8 mouse cellular contexts compared by ENCODE assay signal in the genomic region with DNA sequence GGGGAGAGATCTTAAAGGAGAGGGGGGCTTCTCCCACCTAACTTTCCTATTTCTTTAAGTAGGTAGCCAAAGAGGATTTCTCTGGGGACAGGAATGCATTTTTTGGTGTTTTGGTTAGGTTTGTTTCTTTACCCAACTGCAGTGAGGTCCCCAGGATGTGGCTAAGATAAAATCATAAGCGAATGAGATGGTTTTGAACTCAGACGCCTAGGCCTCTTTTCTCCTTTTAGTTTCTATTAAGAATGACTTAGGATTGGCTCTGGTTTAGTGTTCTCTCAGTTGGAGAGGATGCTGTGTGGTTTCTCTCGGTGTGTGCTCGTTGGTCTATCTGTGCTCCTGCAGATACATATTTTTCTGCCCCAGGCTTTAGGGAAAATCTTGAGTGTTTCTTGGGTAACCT. TPM values are rescaled to one million over a fixed set of nuclear protein-coding genes. Genes with fewer than 3 reads are reported as not detected.
DNase-seq lines count a peak whose midpoint lies in the region; ATAC-seq and TF ChIP-seq lines count a peak whose summit lies in the region.

No protein-coding gene starts in this region.

- ATAC-seq in intestine, embryonic 14.5 days (replicated peaks; ENCODE audit: low FRiP score, low TSS enrichment, low read depth) = no peak

- H3K4me3 ChIP-seq in left cerebral cortex, adult 2 months = peak overlapping the region; percentile 86
- H3K4me3 ChIP-seq in brown adipose tissue, adult 24 weeks (ENCODE audit: insufficient read depth, low read depth, low read length) = peak overlapping the region; percentile 72
- peak overlapping the region; percentile 93 for H3K4me3 ChIP-seq in intestine, embryonic 14.5 days (ENCODE audit: low read depth, low read length)

- WGBS in intestine, embryonic 14.5 days = 22% methylated on average over 4 of the region's 4 CpGs

- H3K36me3 ChIP-seq in intestine, embryonic 14.5 days (ENCODE audit: control insufficient read depth, insufficient read depth, low read length) = peaks cover 17% of the 10 kb centered on the region

- H3K27ac ChIP-seq in left cerebral cortex, adult 2 months = peak overlapping the region; percentile 100
- no peak overlapping the region; the same call in 1 of the 2 replicates for H3K27ac ChIP-seq in brown adipose tissue, adult 24 weeks (replicated peaks; ENCODE audit: low read depth, low read length)
- peak overlapping the region; percentile 98; the same call in 1 of the 2 replicates for H3K27ac ChIP-seq in intestine, embryonic 14.5 days (ENCODE audit: low read depth)

- no peaks in the 10 kb centered on the region for H3K9me3 ChIP-seq in intestine, embryonic 14.5 days (ENCODE audit: control insufficient read depth, low read length)

- H3K27me3 ChIP-seq in intestine, embryonic 14.5 days (replicated peaks; ENCODE audit: control insufficient read depth, insufficient read depth, low read length) = no peaks in the 10 kb centered on the region

- DNase-seq in left cerebral cortex, adult 2 months (ENCODE audit: extremely low spot score in 1 of 2, low spot score in 2 of 2) = no peak
- no peak for DNase-seq in left cerebral cortex, postnatal 14 days (ENCODE audit: low spot score in 2 of 2)
- DNase-seq in intestine, embryonic 14.5 days (ENCODE audit: low spot score) = no peak
- DNase-seq in natural killer cell, adult 2 months (ENCODE audit: low spot score in 2 of 2) = peak; percentile 29 to 54
- DNase-seq in left cerebral cortex, postnatal 25 days (ENCODE audit: low spot score in 2 of 2) = no peak
- DNase-seq in ovary, postnatal 36 days (ENCODE audit: low spot score) = no peak
- DNase-seq in left cerebral cortex, adult 11 months (ENCODE audit: low spot score) = no peak

- peaks cover 20% of the 10 kb centered on the region for H3K4me1 ChIP-seq in brown adipose tissue, adult 24 weeks (ENCODE audit: control insufficient read depth, insufficient read depth, insufficient read length, low read length)
- peaks cover 37% of the 10 kb centered on the region for H3K4me1 ChIP-seq in intestine, embryonic 14.5 days (replicated peaks; ENCODE audit: control insufficient read depth, insufficient read depth, low read length)

- intact Hi-C loops in left cerebral cortex, adult 2 months (cut with DNase I) = loop anchor here (1.0 kb wide), 2 partner anchors 28 to 67 kb away; no protein-coding TSS in a partner anchor
- intact Hi-C loops in left cerebral cortex, postnatal 14 days (cut with DNase I) = loop anchor here (5.0 kb wide), 1 partner anchor 67 kb away; no protein-coding TSS in a partner anchor
- intact Hi-C loops in left cerebral cortex, postnatal 25 days (cut with DNase I) = loop anchor here (5.0 kb wide), 1 partner anchor 152 kb away; no protein-coding TSS in a partner anchor

- H3K4me2 ChIP-seq in intestine, embryonic 14.5 days (ENCODE audit: low read length) = peak overlapping the region; percentile 95

- H3K9ac ChIP-seq in intestine, embryonic 14.5 days (ENCODE audit: low read length) = peak overlapping the region; percentile 79

- TF ChIP-seq CTCF in left cerebral cortex, adult 2 months (IDR thresholded peaks at IDR 0.05) = no peak

RNA-seq across cellular contexts. Expression of gene Aak1, which starts 1.3 kb away (rescaled TPM):
- total RNA-seq in left cerebral cortex, adult 2 months (2021) = 100 to 1,000 TPM; 442 to 463 TPM
- total RNA-seq in left cerebral cortex, postnatal 14 days (2021) = 100 to 1,000 TPM; 351 to 380 TPM
- polyA plus RNA-seq in brown adipose tissue, adult 24 weeks (2012; ENCODE audit: insufficient read depth, insufficient read length, missing spikeins) = 6.9 and 13.2 TPM in 2 replicates
- polyA plus RNA-seq in intestine, embryonic 14.5 days (2014; fragmentation: Nextera tagmentation; extraction: Ambion mirVana) = 14.0 and 14.7 TPM in 2 replicates
- 100 to 1,000 TPM; 395 to 402 TPM for total RNA-seq in left cerebral cortex, postnatal 25 days (2021)

RNA-seq across cellular contexts. Expression of gene Anxa4, which starts 57.2 kb away (rescaled TPM):
- 1 to 10 TPM; 6.5 to 7.7 TPM for total RNA-seq in left cerebral cortex, adult 2 months (2021)
- total RNA-seq in left cerebral cortex, postnatal 14 days (2021) = 1 to 10 TPM; 4.2 to 4.9 TPM
- polyA plus RNA-seq in brown adipose tissue, adult 24 weeks (2012; ENCODE audit: insufficient read depth, insufficient read length, missing spikeins) = 42.5 and 51.3 TPM in 2 replicates
- 166 and 167 TPM in 2 replicates for polyA plus RNA-seq in intestine, embryonic 14.5 days (2014; fragmentation: Nextera tagmentation; extraction: Ambion mirVana)
- total RNA-seq in left cerebral cortex, postnatal 25 days (2021) = 1 to 10 TPM; 4.2 to 5.9 TPM

Comparison
In these comparisons a context has a peak if more than half of its experiments do, and no peak if none do; other contexts are left out.
1. DNase-seq: peak in natural killer cell, adult 2 months (2 of 2); none in left cerebral cortex, adult 2 months (0 of 2), left cerebral cortex, postnatal 14 days (0 of 2), intestine, embryonic 14.5 days (single experiment), left cerebral cortex, postnatal 25 days (0 of 2), ovary, postnatal 36 days (single experiment) and left cerebral cortex, adult 11 months (single experiment).
2. Peak in every context shown above with its lines, with median percentiles within 50 percentile points of each other: H3K4me3 ChIP-seq.